Comparison of ENCODE assay signal across 7 mouse cellular contexts in the genomic region with DNA sequence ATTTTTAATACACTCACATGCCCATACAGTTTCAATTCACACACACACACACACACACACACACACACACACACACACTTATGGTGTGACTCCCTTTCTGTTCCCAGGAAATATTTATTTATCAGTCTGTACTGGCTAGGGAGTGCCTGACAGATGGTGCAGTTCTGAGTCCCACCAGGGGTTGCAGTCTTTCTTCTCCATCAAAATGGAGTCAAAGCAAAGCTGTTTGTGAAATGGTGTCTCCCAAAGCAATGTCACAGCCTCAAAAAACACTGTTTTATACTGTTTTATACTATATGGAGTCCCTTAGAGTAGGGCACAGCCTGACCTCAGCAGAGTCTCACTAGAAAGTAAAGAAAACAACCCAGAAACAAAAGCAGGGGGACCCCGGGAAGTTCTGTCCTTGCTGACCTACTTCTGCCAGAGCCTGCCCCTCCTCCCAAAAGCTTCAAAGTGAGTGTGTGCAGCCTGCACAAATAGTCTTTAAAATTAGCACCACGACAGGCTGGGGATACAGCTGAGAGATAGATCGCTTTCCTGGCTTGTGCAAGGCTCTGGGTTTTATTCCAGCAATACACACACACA. TPM values are rescaled to one million over a fixed set of nuclear protein-coding genes. Genes with fewer than 3 reads are reported as not detected.
DNase-seq lines count a peak whose midpoint lies in the region; ATAC-seq and TF ChIP-seq lines count a peak whose summit lies in the region.

No protein-coding gene starts in this region.

- no peaks in the 10 kb centered on the region for H3K27me3 ChIP-seq in lung, embryonic 16.5 days (ENCODE audit: control insufficient read depth, insufficient read depth, low read depth, low read length)
- H3K27me3 ChIP-seq in intestine, postnatal 0 days (replicated peaks; ENCODE audit: control insufficient read depth, insufficient read depth, low read length) = no peaks in the 10 kb centered on the region
- no peaks in the 10 kb centered on the region for H3K27me3 ChIP-seq in midbrain, embryonic 16.5 days (ENCODE audit: control insufficient read depth, insufficient read depth, low read depth, low read length)

- H3K4me2 ChIP-seq in lung, embryonic 16.5 days (ENCODE audit: low read depth, low read length) = no peak overlapping the region
- no peak overlapping the region for H3K4me2 ChIP-seq in intestine, postnatal 0 days (replicated peaks; ENCODE audit: low read depth)
- H3K4me2 ChIP-seq in midbrain, embryonic 16.5 days (ENCODE audit: low read length) = no peak overlapping the region

- H3K27ac ChIP-seq in lung, embryonic 16.5 days (ENCODE audit: low read length) = peak overlapping the region; percentile 93
- H3K27ac ChIP-seq in intestine, postnatal 0 days (ENCODE audit: low read depth, low read length) = peak overlapping the region; percentile 61
- H3K27ac ChIP-seq in midbrain, embryonic 16.5 days (ENCODE audit: low read length) = peak overlapping the region; percentile 69

- H3K4me1 ChIP-seq in lung, embryonic 16.5 days (replicated peaks; ENCODE audit: control insufficient read depth, insufficient read depth, low read length) = peaks cover 50% of the 10 kb centered on the region
- H3K4me1 ChIP-seq in intestine, postnatal 0 days (replicated peaks; ENCODE audit: control insufficient read depth, insufficient read depth, low read length) = no peaks in the 10 kb centered on the region
- peaks cover 8% of the 10 kb centered on the region; the same call in 1 of the 2 replicates for H3K4me1 ChIP-seq in midbrain, embryonic 16.5 days (ENCODE audit: control insufficient read depth, insufficient read depth, low read length)

- H3K4me3 ChIP-seq in lung, embryonic 16.5 days (ENCODE audit: low read length) = no peak overlapping the region
- H3K4me3 ChIP-seq in intestine, postnatal 0 days (ENCODE audit: low read depth, low read length) = no peak overlapping the region
- no peak overlapping the region for H3K4me3 ChIP-seq in midbrain, embryonic 16.5 days (ENCODE audit: low read depth, low read length)

- 7% methylated on average over 3 of the region's 3 CpGs for WGBS in lung, embryonic 16.5 days
- WGBS in intestine, postnatal 0 days = 23% methylated on average over 3 of the region's 3 CpGs
- WGBS in midbrain, embryonic 16.5 days = 14% methylated on average over 3 of the region's 3 CpGs

- no peaks in the 10 kb centered on the region for H3K9me3 ChIP-seq in lung, embryonic 16.5 days (ENCODE audit: control insufficient read depth, low read length)
- no peaks in the 10 kb centered on the region for H3K9me3 ChIP-seq in intestine, postnatal 0 days (ENCODE audit: control insufficient read depth)
- H3K9me3 ChIP-seq in midbrain, embryonic 16.5 days (replicated peaks; ENCODE audit: control insufficient read depth, low read length, poor library complexity, severe bottlenecking) = no peaks in the 10 kb centered on the region

- no peaks in the 10 kb centered on the region for H3K36me3 ChIP-seq in lung, embryonic 16.5 days (ENCODE audit: control insufficient read depth, insufficient read depth, low read length)
- H3K36me3 ChIP-seq in intestine, postnatal 0 days (ENCODE audit: control insufficient read depth, insufficient read depth) = no peaks in the 10 kb centered on the region
- H3K36me3 ChIP-seq in midbrain, embryonic 16.5 days (ENCODE audit: control insufficient read depth, insufficient read depth, low read length) = no peaks in the 10 kb centered on the region

- peak; percentile 49 for TF ChIP-seq CTCF in intestine, postnatal 0 days (IDR thresholded peaks at IDR 0.05; ENCODE audit: low read depth)

- peak overlapping the region; percentile 37 for H3K9ac ChIP-seq in lung, embryonic 16.5 days (ENCODE audit: low read length)
- H3K9ac ChIP-seq in intestine, postnatal 0 days (ENCODE audit: low read depth, low read length) = no peak overlapping the region
- H3K9ac ChIP-seq in midbrain, embryonic 16.5 days (ENCODE audit: low read depth, low read length) = no peak overlapping the region

- DNase-seq in lung, postnatal 36 days = no peak
- DNase-seq in cerebellum, adult 9-11 months = peak; percentile 89
- peak; percentile 19 for DNase-seq in gastrocnemius, postnatal 10 days

- peak; percentile 55 for ATAC-seq in lung, embryonic 16.5 days (ENCODE audit: low read depth)
- ATAC-seq in intestine, postnatal 0 days = no peak; the same call in 1 of the 2 replicates
- peak; percentile 80; the same call in 1 of the 2 replicates for ATAC-seq in midbrain, embryonic 16.5 days
- no peak for ATAC-seq in erythroid progenitor cell, adult 5-6 weeks (replicated peaks; ENCODE audit: low FRiP score, poor library complexity, severe bottlenecking)

RNA-seq across cellular contexts. Expression of gene Lsp1, which starts 3.3 kb away (rescaled TPM):
- polyA plus RNA-seq in lung, embryonic 16.5 days (2015; fragmentation: Nextera tagmentation; extraction: Ambion mirVana) = 110 and 118 TPM in 2 replicates
- 10 to 100 TPM; 14.4 to 24.4 TPM for total RNA-seq in gastrocnemius, postnatal 10 days (2021)
- 55.2 and 61.8 TPM in 2 replicates for polyA plus RNA-seq in intestine, postnatal 0 days (2015; fragmentation: Nextera tagmentation; extraction: Ambion mirVana)
- polyA plus RNA-seq in midbrain, embryonic 16.5 days (2015; fragmentation: Nextera tagmentation; extraction: Ambion mirVana) = 4.8 and 5.1 TPM in 2 replicates
- 88.0 and 115 TPM in 2 replicates for total RNA-seq in erythroid progenitor cell, adult 5-6 weeks (2015; ENCODE audit: low replicate concordance)
- 64.5 and 76.5 TPM in 2 replicates for total RNA-seq in erythroid progenitor cell, adult 5-6 weeks (2017; ENCODE audit: low replicate concordance)

RNA-seq across cellular contexts. Expression of gene Tnni2, which starts 15.7 kb away (rescaled TPM):
- 17.6 and 61.1 TPM in 2 replicates for polyA plus RNA-seq in lung, embryonic 16.5 days (2015; fragmentation: Nextera tagmentation; extraction: Ambion mirVana)
- total RNA-seq in gastrocnemius, postnatal 10 days (2021) = over 10,000 TPM; 11,296 to 12,937 TPM
- 1.9 and 2.4 TPM in 2 replicates for polyA plus RNA-seq in intestine, postnatal 0 days (2015; fragmentation: Nextera tagmentation; extraction: Ambion mirVana)
- polyA plus RNA-seq in midbrain, embryonic 16.5 days (2015; fragmentation: Nextera tagmentation; extraction: Ambion mirVana) = 0.51 and 0.78 TPM in 2 replicates
- total RNA-seq in erythroid progenitor cell, adult 5-6 weeks (2015; ENCODE audit: low replicate concordance) = not detected in 2 replicates
- total RNA-seq in erythroid progenitor cell, adult 5-6 weeks (2017; ENCODE audit: low replicate concordance) = not detected in 2 replicates

RNA-seq across cellular contexts. Expression of gene Syt8, which starts 22.7 kb away (rescaled TPM):
- polyA plus RNA-seq in lung, embryonic 16.5 days (2015; fragmentation: Nextera tagmentation; extraction: Ambion mirVana) = 0.48 and 1.2 TPM in 2 replicates
- total RNA-seq in gastrocnemius, postnatal 10 days (2021) = under 1 TPM in 1 of 2 experiments, not detected in 1; 0.36 TPM
- 0.60 and 1.3 TPM in 2 replicates for polyA plus RNA-seq in intestine, postnatal 0 days (2015; fragmentation: Nextera tagmentation; extraction: Ambion mirVana)
- not detected in 2 replicates for polyA plus RNA-seq in midbrain, embryonic 16.5 days (2015; fragmentation: Nextera tagmentation; extraction: Ambion mirVana)
- not detected in 2 replicates for total RNA-seq in erythroid progenitor cell, adult 5-6 weeks (2015; ENCODE audit: low replicate concordance)
- total RNA-seq in erythroid progenitor cell, adult 5-6 weeks (2017; ENCODE audit: low replicate concordance) = not detected in 2 replicates

RNA-seq across cellular contexts. Expression of gene Tnnt3, which starts 41.3 kb away (rescaled TPM):
- polyA plus RNA-seq in lung, embryonic 16.5 days (2015; fragmentation: Nextera tagmentation; extraction: Ambion mirVana) = 17.9 and 50.7 TPM in 2 replicates
- total RNA-seq in gastrocnemius, postnatal 10 days (2021) = over 10,000 TPM; 17,146 to 18,824 TPM
- 3.0 TPM in 2 replicates for polyA plus RNA-seq in intestine, postnatal 0 days (2015; fragmentation: Nextera tagmentation; extraction: Ambion mirVana)
- 0.91 and 1.6 TPM in 2 replicates for polyA plus RNA-seq in midbrain, embryonic 16.5 days (2015; fragmentation: Nextera tagmentation; extraction: Ambion mirVana)
- total RNA-seq in erythroid progenitor cell, adult 5-6 weeks (2015; ENCODE audit: low replicate concordance) = not detected in 2 replicates
- not detected in 2 replicates for total RNA-seq in erythroid progenitor cell, adult 5-6 weeks (2017; ENCODE audit: low replicate concordance)

Comparison
In these comparisons a context has a peak if more than half of its experiments do, and no peak if none do; other contexts are left out.
1. ATAC-seq: peak in lung, embryonic 16.5 days (single experiment) and midbrain, embryonic 16.5 days (single experiment); none in intestine, postnatal 0 days (single experiment) and erythroid progenitor cell, adult 5-6 weeks (single experiment).
2. Peak in every context shown above with its lines, with median percentiles within 50 percentile points of each other: H3K27ac ChIP-seq.